Mouse (Mus musculus): Measurements from ENCODE around the gene Slc1a3. TPM values are rescaled to one million over a fixed set of nuclear protein-coding genes. Genes with fewer than 3 reads are reported as not detected.

Gene Slc1a3
- polyA plus RNA-seq (2012; rRNA removed), result 17.6 and 28.4 TPM in 2 replicates

- no peak for DNase-seq (ENCODE audit: low read depth)
Measured at GRCm38 (mm10) chr15:8710146-8711006, at the start of gene Slc1a3. TSS of gene Slc1a3 (minus strand) at chr15:8710764.

- no peak for DNase-seq (ENCODE audit: low read depth)
Measured at GRCm38 (mm10) chr15:8759026-8759425, 48.5 kb upstream of the Slc1a3 start.

DNA sequence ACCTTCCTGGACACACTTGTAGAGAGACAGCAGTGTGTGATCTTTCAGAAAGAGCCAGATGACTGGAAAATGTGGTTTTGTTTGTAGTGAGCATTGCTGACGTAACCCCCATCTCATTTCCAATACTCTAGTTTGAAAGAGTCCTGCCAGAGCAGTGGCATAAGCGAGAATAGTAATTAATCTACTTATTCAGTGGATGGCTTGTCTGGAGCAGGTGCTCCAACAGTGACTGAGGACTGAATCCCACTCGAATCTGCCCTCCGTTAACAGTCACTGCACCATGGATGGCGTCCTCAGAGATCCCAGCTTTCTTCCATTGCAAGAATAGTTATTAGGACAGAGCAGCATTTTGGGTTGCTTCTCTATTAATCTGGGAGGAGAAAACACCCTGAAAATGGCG, 45.9 kb upstream of the Slc1a3 start:
- DNase-seq (ENCODE audit: low read depth), result no peak

DNA sequence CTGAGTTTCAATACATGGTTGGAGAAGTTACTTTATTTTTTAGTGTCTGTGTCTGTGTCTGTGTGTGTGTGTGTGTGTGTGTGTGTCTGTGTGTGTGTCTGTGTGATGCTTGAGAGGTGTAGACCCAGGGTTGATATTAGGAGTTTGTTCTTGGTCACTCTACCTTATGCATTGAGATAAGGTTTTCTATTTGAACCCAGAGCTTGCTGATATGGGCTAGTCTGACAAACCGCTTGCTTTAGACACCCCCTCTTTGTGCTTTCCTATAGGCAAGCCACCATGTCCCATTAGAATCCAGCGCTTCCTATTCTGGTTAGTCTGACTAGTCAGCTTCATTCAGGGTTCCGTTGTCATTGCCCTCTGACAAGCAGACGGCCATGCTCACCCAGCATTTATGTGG, 39.2 kb upstream of the Slc1a3 start:
- no peak for DNase-seq (ENCODE audit: low read depth)

- DNase-seq (ENCODE audit: low read depth), result no peak
Measured at GRCm38 (mm10) chr15:8748771-8749170, 38.2 kb upstream of the Slc1a3 start.

GRCm38 (mm10) chr15:8741593-8741992, 31.0 kb upstream of the Slc1a3 start:
- DNase-seq (ENCODE audit: low read depth), result no peak

DNA sequence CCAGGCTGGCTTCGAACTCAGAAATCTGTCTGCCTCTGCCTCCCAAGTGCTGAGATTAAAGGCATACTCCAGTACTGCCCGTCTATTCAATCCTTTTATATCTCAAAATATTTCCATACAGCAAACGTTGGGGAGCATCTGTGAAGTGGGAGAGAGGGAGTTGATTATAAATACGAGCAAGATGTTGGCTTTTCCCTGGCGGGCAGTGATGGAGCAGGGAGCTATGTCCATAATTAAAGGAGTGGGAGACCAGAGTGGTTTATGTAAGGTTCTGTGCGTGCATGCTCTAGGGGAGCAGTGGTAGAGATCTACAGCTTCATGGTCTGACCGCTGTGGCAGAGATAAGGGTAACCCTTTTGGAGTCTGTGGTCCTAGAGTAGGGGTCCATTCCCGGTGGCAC, 30.2 kb upstream of the Slc1a3 start:
- no peak for DNase-seq (ENCODE audit: low read depth)

DNA sequence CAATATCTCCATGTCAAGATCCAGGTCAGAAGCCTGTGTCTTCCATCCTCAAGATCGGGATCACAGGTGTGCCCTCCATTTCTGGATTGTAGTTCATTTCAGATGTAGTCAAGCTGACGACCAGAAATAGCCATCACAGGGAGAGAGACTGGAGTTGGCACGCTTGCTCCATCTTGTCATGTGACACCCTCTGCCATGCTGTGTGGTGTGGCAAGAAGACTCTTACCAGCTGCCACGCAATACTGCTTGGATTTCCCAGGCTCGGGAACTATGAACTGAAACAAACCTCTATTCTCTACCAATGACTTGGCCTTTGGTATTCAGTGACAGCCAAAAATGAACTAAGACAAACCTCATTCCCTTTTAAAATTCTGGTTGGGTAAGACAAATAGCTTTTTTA, 27.6 kb upstream of the Slc1a3 start:
- no peak for DNase-seq (ENCODE audit: low read depth)

- DNase-seq (ENCODE audit: low read depth), result no peak
Measured at GRCm38 (mm10) chr15:8734363-8734739, 23.8 kb upstream of the Slc1a3 start.

DNA sequence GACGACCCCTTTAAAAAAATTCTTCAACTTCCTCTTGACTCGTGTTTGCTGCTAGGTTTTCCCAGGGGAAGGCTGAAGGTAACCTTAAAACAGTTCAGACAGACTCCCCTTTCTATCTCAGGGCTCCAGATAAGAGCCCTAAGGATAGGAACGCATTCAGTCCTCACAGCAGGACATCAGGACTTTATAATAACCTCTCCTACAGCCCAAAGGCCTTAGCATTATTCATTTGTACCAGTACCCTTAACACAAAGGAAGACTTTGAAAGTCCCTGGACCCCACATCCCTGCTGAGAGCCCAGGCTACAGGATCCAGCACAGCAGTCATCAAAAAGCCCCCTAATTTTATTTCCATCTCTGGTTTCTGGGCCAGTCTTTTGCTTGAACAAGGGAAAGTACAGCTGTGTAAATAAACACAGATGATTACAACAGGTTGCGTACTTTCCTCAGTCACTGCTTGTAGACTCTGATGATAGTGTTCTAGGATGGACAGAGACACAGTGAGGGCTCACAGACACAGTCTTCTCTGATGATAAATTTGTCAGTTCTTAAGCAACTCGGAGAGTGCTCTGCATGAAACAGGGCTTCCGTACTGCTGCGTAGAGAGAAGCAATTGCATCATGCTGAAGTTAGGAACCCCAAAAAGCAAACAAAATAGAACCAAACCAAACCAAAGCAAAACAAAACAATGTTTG, 23.3 kb upstream of the Slc1a3 start:
- no peak for DNase-seq (ENCODE audit: low read depth)

- DNase-seq (ENCODE audit: low read depth), result no peak
Measured at GRCm38 (mm10) chr15:8728861-8729260, 18.3 kb upstream of the Slc1a3 start.

GRCm38 (mm10) chr15:8722386-8723100, 12.0 kb upstream of the Slc1a3 start:
- no peak for DNase-seq (ENCODE audit: low read depth)

GRCm38 (mm10) chr15:8721746-8722145, 11.2 kb upstream of the Slc1a3 start:
- DNase-seq (ENCODE audit: low read depth), result no peak

GRCm38 (mm10) chr15:8721005-8721404, 10.4 kb upstream of the Slc1a3 start:
- no peak for DNase-seq (ENCODE audit: low read depth)

- no peak for DNase-seq (ENCODE audit: low read depth)
Measured at GRCm38 (mm10) chr15:8718496-8718895, 7.9 kb upstream of the Slc1a3 start.

DNA sequence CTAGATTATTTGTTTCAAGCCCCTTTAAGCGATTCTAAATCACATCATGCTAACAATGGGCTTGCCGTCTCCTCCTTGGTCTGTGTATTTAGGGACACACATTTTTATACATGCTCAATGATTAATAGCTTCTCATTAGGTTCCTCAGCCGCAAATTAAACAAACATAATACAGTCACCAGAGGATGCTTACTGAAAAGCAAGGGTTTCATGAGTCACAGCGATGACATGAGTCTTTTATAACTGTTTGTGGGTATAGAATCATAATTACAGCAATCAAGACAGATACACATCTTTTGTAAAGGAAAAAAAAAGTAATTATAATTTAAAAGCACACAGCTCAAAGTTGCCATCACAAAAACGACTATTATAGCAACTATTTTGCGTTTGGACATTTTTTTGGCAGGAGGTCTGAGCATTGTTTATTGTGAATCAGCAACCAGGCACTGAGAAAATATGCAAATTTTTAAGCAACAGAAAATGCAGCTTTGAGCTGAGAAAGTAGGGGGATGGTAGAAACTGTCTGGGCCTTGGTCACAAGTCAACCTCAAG, 6.5 kb upstream of the Slc1a3 start:
- no peak for DNase-seq (ENCODE audit: low read depth)

DNA sequence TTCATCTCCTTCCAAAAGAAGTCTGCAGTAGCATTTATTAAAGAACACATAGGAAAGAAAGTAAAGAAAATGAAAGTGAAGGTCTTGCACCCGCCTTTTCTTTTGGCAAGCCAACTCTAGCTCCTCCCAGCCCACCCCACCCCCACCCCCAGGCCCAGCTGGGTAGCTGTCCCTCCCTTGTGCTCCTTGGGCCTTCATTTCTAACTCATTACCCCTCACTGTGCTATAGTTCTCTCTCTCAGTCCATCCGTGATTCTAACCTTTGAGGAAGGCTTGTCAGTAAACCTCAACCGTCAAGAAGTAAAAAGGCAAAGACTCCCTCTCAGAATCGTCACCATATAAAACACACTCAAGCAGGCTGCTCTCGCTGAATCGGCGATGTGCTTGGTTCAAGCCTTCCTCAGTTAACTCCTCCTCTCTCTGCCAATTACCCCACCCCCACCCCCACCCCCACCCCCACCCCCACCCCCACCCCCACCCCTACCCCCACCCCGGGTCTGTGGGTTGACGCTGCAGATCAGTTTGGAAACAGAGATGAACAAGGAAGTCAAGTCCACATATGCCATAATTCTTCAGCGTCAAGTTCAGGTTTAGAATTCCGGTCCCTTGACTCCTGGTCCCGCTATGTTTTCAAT, 5.9 kb upstream of the Slc1a3 start:
- no peak for DNase-seq (ENCODE audit: low read depth)

DNA sequence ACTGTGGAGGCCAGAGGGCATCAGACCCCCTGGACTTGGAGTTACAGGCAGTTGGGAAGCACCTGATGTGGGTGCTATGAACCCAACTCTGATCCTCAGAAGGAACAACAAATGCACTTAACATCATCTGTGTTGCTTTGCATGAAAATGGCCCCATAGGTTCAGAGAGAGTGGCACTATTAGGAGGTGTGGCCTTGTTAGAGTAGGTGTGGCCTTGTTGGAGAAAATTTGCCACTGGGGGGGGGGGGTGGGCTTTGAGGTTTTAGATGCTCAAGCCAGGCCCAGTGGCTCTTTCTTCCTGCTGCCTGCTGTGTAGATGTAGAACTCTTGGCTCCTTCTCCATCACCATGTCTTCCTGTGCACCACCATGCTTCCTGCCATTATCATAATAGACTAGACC, 5.1 kb upstream of the Slc1a3 start:
- no peak for DNase-seq (ENCODE audit: low read depth)

GRCm38 (mm10) chr15:8712433-8712984, 1.9 kb upstream of the Slc1a3 start:
- no peak for DNase-seq (ENCODE audit: low read depth)

GRCm38 (mm10) chr15:8711630-8712310, 1.2 kb upstream of the Slc1a3 start:
- DNase-seq (ENCODE audit: low read depth), result no peak

DNA sequence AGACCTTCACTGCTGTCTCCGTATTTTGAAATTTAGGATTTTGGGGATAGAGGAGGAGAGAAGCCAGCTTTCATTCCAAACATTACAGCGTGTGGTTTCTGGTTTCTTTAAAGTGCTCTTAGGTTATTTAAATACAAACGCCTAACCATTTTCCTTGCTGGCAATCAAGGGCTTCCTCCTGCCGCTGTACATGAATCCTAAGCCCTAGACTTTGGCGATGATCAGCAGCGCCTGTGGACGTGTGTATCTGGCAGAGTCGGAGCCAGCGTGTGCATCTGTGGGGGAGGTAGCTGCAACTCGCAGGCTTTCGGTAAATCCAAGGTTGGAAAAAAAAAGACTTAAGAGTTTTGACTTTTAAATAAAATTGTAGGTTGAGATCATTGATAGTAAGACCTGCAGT, 986 bp downstream of the Slc1a3 start:
- no peak for DNase-seq (ENCODE audit: low read depth)

Measured in gonadal fat pad, adult 2 months (tissue).